Mouse (Mus musculus) limb, embryonic 11.5 days (tissue): ENCODE data around the gene Gm8005. TPM values are rescaled to one million over a fixed set of nuclear protein-coding genes. Genes with fewer than 3 reads are reported as not detected.
"Not testable (repeated sequence)": the region's sequence is repeated elsewhere in the genome, so short reads cannot be mapped to it uniquely, and the experiment has no call there.

Experiments
- ATAC-seq: fragments of 200-750 bp; cut with Nextera tagmentation; 2 replicates; pipeline ENCODE4 v1.8.0; 2017; ENCODE audit warnings: low read depth; ENCODE audit not compliant: insufficient number of reproducible peaks, low FRiP score, low TSS enrichment
- DNase-seq: peaks from one replicate; pipeline ENCODE4 v3.0.0-alpha.2; 2015; ENCODE audit warnings: low spot score
- H3K27ac ChIP-seq: fragments of 300-500 bp; sonication (generic); replicated peaks from 2 replicates; pipeline ENCODE4 v1.5.1; 2014; ENCODE audit warnings: low read depth, mild to moderate bottlenecking, low read length
- H3K27me3 ChIP-seq: fragments of 300-500 bp; sonication (generic); 2 replicates; pipeline ENCODE4 v1.6.1; 2014; ENCODE audit warnings: mild to moderate bottlenecking, low read length, mixed read lengths; ENCODE audit not compliant: control insufficient read depth, insufficient read depth
- H3K36me3 ChIP-seq: fragments of 300-500 bp; sonication (generic); 2 replicates; pipeline ENCODE4 v1.6.1; 2014; ENCODE audit warnings: mild to moderate bottlenecking, low read length, moderate library complexity, mixed read lengths; ENCODE audit not compliant: control insufficient read depth, insufficient read depth
- H3K4me1 ChIP-seq: fragments of 300-500 bp; sonication (generic); 2 replicates; pipeline ENCODE4 v1.6.1; 2014; ENCODE audit warnings: low read length, mixed read lengths; ENCODE audit not compliant: control insufficient read depth, insufficient read depth
- H3K4me2 ChIP-seq: fragments of 300-500 bp; sonication (generic); 2 replicates; pipeline ENCODE4 v1.6.1; 2014; ENCODE audit warnings: low read depth, mild to moderate bottlenecking, moderate library complexity; ENCODE audit not compliant: severe bottlenecking
- H3K4me3 ChIP-seq: fragments of 300-500 bp; sonication (generic); 2 replicates; pipeline ENCODE4 v1.5.1; 2014; ENCODE audit warnings: low read depth, low read length
- H3K9ac ChIP-seq: fragments of 300-500 bp; sonication (generic); 2 replicates; pipeline ENCODE4 v1.6.1; 2014; ENCODE audit warnings: mild to moderate bottlenecking, low read length
- H3K9me3 ChIP-seq: fragments of 300-500 bp; sonication (generic); 2 replicates; pipeline ENCODE4 v1.6.1; 2016; ENCODE audit warnings: low read length; ENCODE audit not compliant: control insufficient read depth
- WGBS: fragments of 180-500 bp; shearing (Covaris S2); extraction: QIAGEN DNeasy Blood & Tissue Kit; methylation state at CpG from one replicate; pipeline ENCODE4 v1.1.7; 2014; 5-methylcytosine and 5-hydroxymethylcytosine counted together
- polyA plus RNA-seq: library from polyadenylated mRNA; unstranded; fragments of >200 nt; fragmentation: Nextera tagmentation; extraction: Ambion mirVana; gene quantifications from 2 replicates; pipeline ENCODE4 v1.2.1, GENCODE M21; 2014

Gene Gm8005
- not detected in 2 replicates for polyA plus RNA-seq

DNA sequence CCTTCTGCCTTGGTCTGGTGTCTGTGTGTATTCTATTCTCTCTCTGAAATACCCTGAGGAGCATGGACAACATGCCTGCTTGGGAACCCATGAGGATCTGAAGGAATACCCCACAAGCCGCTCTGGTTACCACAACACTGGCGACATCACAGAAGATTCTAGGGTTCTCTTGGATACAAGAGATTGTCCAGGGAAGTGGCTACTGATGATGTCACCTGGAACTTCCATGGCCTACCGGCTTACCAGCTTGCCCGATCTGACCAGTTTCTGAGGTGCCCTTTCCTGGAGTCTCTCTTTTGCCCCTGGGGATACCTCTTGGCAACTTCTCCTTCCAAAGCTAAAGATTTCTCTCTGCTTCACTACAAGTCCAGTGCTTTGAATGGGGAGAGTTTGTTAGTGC, at the start of gene Gm8005:
TSS of gene Gm8005 (minus strand) at position 101 of the 400 bp plus-strand sequence.
- H3K9me3 ChIP-seq, H3K4me1 ChIP-seq, H3K4me3 ChIP-seq, H3K27me3 ChIP-seq, ATAC-seq, H3K4me2 ChIP-seq, DNase-seq, H3K36me3 ChIP-seq, H3K27ac ChIP-seq, H3K9ac ChIP-seq: not testable (repeated sequence)
- WGBS: 100% methylated on average over 2 of the region's 4 CpGs

DNA sequence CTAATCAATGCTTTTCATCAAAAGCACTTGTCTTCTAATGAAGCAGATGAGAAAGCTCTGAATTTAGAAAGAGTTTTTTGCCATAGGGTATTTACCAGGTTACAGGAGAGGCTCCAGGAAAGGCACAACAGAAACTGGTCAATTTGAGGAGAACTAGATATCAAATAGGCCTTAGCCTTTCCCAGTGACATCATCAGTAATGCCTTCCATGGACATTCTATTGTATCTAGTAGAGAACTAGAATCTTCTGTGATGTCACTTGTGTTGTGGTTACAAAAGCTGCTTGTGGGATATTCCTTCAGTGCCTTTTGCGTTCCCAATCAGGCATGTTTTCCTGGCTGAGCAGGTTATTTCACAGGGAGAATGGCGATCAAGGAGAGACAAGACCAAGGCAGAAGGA, 24.1 kb upstream of the Gm8005 start, which contains the start of gene Gm8011:
TSS of gene Gm8011 (plus strand) at position 301 of the 400 bp plus-strand sequence.
- WGBS: 67% methylated on average over 2 of the region's 2 CpGs
- ATAC-seq: not testable (repeated sequence)

More for the DNA sequence above, 24.1 kb upstream of the Gm8005 start, which contains the start of gene Gm8011:
- not testable (repeated sequence) for H3K27me3 ChIP-seq, H3K9ac ChIP-seq, H3K36me3 ChIP-seq, H3K9me3 ChIP-seq, H3K27ac ChIP-seq, H3K4me3 ChIP-seq, H3K4me1 ChIP-seq, H3K4me2 ChIP-seq, DNase-seq

Other genes with a start within 250 kb of the Gm8005 start
- not detected in 2 replicates for gene Gm3573, start 248.9 kb downstream of the Gm8005 start, polyA plus RNA-seq
- not detected in 2 replicates for gene Gm17026, start 179.6 kb downstream of the Gm8005 start, polyA plus RNA-seq
- gene Gm9611, start 142.3 kb downstream of the Gm8005 start, polyA plus RNA-seq: not detected in 2 replicates
- not detected in 2 replicates for gene Gm7995, start 129.5 kb downstream of the Gm8005 start, polyA plus RNA-seq
- gene Gm8011, start 24.2 kb upstream of the Gm8005 start, polyA plus RNA-seq: not detected in 2 replicates
- gene Gm8020, start 62.7 kb upstream of the Gm8005 start, polyA plus RNA-seq: not detected in 2 replicates
- gene Gm8024, start 84.6 kb upstream of the Gm8005 start, polyA plus RNA-seq: not detected in 2 replicates
- not detected in 2 replicates for gene Gm17124, start 160.2 kb upstream of the Gm8005 start, polyA plus RNA-seq
- not detected in 2 replicates for gene Gm3633, start 202.2 kb upstream of the Gm8005 start, polyA plus RNA-seq
- not detected in 2 replicates for gene Gm10378, start 216.3 kb upstream of the Gm8005 start, polyA plus RNA-seq